Mouse (Mus musculus) bone marrow, adult 2 months (tissue): Measurements from ENCODE around the gene 4930402F06Rik.

Experiments used
- CTCF ChIP-seq: fragments of 200-500 bp; IDR thresholded peaks from 2 replicates; pipeline ENCODE4 v1.5.1; 2011; ENCODE audit warnings: low read length, control low read depth; ENCODE audit not compliant: control insufficient read depth, insufficient read depth
- POLR2A ChIP-seq: fragments of 200-500 bp; IDR thresholded peaks from 2 replicates; pipeline ENCODE4 v1.6.1; 2011; ENCODE audit warnings: low read depth, mild to moderate bottlenecking, control low read depth, low read length, borderline replicate concordance; ENCODE audit not compliant: control insufficient read depth

DNA sequence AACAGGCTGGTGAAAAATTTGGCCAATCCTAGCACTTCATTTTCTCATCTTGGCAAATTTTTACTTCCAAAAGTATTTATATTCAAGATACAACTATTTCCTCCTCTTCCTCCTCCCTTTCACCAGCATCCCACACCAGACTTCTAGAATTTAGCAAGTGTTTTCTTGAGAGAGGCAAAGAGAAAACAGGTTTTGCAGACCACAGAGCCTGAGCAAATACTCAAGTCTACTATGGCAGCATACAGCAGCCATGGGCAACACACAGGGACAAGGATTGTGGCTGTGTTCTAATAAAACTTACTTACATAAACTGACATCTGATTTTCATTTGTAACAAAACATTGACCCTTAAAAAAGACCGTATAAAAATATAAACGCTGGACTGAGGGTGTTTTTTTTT, 65.8 kb downstream of the 4930402F06Rik start:
- TF ChIP-seq CTCF = no peak
- TF ChIP-seq POLR2A = no peak
